Mouse (Mus musculus) kidney, postnatal 14 days (tissue): ENCODE measurements around the gene Olfml3.

Source experiments
- DNase-seq: peaks from one replicate; pipeline ENCODE4 v3.0.0; 2022; ENCODE audit warnings: mixed read lengths

Gene Olfml3

DNA sequence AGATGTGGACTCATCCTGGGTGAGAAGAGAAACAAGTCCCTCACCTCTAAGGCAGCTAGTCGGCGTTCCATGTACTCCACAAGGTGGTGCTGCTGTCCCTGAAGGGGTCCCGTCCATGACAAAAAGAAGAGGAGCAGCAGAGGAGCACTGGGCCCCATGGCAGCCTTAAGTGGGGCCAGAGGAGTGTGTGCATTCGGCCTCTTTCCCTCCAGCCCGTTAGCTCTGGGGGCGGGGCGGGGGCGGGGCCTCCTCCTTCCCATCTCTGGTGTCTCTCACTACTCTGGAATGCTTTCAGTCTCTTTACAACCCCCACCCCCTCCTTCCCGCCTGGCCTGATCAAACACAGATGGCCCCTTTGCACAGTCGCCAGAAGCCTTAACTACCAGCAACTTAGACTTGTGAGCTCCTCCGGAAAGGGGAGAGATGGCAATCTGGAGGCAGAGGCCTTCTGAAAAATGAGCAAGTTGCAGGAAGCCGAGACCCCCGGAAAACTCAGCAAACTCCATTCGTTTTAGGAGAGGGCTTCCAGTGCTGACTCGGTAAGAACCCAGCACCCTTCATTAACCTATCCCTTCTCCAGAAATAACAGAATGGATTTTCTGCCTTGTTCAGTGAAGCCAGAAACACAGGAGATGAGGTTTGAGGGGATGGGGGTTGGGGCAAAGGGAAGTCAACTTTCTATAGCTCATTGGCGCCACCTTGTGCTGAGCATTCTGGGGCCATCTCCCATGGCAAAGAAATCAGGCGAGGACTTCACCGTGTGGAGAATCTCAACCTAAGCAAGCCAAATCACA lies at the start of gene Olfml3:
Gene Olfml3 (minus strand): TSS at position 224 of the 794 bp plus-strand sequence.
- DNase-seq = peak; percentile 89

GRCm38 (mm10) chr3:103787225-103787624 lies 49.4 kb upstream of the Olfml3 start:
- no peak for DNase-seq

GRCm38 (mm10) chr3:103782844-103783609 lies 45.2 kb upstream of the Olfml3 start:
- no peak for DNase-seq

- DNase-seq = no peak
Observed at GRCm38 (mm10) chr3:103780777-103781176, 43.0 kb upstream of the Olfml3 start.

GRCm38 (mm10) chr3:103780271-103780670 lies 42.5 kb upstream of the Olfml3 start:
- no peak for DNase-seq

- no peak for DNase-seq
Observed at GRCm38 (mm10) chr3:103779183-103779582, 41.4 kb upstream of the Olfml3 start.

- DNase-seq = no peak
Observed at GRCm38 (mm10) chr3:103778660-103779059, 40.9 kb upstream of the Olfml3 start.

DNA sequence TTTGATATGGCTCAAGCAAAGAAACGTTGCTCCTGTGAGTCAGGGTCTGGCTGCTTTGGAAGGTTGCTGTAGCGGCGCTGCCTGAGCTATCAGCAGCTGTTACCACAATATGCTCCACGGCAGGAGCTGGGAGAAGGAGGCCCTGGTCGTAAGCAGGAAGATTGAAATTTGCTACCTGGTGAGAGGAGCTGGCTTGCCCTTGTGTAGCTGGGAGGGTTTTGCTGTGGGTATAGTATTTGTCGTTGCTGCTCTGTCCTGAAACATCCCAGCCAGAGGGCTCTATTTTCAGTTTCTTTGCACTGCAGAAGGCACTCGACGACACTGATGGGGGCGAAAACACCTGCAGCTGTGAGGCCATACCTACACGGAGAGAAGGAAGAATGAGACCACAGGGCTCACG lies 40.1 kb upstream of the Olfml3 start:
- no peak for DNase-seq

- DNase-seq = no peak
Observed at GRCm38 (mm10) chr3:103774009-103774408, 36.2 kb upstream of the Olfml3 start.

DNA sequence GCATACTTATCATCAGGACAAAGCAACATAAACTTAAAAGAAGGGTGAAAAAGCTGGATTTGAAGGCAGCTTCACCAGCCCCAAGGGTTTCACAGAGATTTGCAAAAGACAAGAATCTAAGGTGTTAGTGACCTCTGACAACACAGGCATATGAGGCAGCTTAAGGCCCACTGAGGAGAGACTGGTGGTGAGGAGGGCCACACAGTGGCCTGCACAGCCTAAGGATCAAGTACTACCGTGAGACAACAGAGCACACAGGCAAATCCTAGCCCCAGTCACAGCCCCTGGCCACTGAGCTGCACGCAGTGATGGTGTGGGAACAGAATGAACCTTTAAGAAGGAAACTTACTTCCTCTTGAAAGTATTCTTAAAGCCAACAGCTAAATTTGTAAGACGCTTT lies 35.7 kb upstream of the Olfml3 start:
- DNase-seq = no peak

GRCm38 (mm10) chr3:103772846-103773245 lies 35.0 kb upstream of the Olfml3 start:
- peak; percentile 58 for DNase-seq

GRCm38 (mm10) chr3:103771531-103772130 lies 33.8 kb upstream of the Olfml3 start:
- peak; percentile 90 for DNase-seq

GRCm38 (mm10) chr3:103766789-103767188 lies 29.0 kb upstream of the Olfml3 start:
- no peak for DNase-seq

DNA sequence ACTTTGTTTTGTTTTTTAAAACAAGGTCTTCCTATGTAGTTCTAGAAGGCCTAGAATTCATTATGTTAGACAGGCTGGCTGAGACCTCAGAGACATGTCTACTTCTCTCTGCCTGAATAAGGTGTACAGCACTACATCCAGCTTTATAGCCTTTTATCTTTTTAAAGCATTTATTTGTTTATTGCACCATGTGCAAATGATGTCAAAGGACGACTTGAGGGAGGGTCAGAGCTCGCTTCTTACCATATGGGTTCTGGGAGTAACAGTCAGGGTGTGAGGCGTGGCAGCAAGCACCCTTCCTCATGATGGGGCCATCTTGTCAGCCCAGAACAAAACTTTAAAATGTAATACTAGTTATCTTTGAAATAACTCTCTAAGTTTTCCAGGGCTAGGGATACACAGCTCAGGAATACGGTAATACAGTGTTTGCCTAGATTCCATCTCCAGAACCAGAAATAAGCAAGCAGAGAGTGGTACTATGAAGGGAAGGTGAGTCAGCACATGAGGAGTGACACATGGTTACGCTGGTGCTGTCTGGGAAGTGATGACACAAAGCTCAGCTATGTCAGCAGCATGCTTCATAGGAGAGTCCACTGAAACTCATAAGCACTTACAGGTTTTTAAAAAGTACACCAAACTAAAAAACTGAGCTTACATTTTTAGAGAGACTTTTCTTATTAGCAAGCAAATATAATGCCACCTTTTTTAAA lies 21.6 kb upstream of the Olfml3 start:
- DNase-seq = no peak

DNA sequence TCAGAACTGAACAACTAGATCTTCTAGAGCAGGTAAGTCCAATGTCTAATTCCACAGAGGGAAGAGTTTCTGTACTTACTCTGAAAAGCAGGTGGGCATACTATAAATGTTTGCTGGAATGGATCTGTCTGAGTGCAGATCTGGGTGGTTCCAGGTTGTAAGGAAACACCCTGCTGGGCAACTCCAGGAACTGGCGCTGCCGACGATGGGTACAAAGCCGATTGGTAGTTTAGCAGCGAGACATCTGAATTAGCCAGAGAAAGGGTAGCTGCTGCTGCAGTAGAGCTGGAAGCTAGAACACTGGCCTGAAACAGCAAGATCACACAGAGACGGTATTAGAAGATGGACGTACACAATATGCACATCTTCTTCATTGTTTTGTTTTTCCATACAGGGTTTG lies 20.7 kb upstream of the Olfml3 start:
- no peak for DNase-seq

DNA sequence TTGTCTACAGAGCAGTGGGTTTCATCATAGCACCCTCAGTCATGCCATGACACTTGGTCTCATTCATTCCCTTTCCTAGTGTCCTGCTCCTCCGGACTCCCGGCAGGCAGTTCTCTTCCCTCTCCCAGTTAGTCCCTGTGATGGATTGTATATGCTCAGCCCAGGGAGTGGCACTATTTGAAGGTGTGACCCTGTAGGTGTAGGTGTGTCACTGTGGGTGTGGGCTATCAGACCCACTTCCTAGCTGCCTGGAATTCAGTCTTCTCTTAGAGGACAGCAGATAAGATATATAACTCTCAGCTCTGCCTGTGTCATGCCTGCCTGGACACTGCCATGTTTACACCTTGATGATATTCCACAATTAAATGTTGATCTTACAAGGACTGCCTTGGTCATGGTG lies 19.1 kb upstream of the Olfml3 start:
- no peak for DNase-seq

DNA sequence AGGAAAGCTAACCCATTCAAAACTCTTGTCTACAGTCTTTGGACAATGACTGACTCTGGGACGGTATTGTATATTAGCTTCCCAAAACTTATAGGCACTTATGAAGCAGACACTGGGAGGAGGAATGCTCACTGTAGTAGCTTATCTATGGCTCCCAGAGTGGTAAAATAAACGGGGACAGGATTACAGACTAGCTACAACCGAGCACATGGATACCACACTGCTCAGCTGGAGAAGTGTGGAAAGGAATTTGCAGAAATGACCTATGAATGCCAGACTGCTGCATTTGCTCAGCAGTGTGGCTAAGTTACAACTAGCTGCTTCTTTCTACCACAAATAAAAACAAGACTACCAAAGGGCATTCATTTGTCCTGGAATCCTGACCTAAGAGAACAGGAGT lies 17.6 kb upstream of the Olfml3 start:
- no peak for DNase-seq

GRCm38 (mm10) chr3:103751558-103751957 lies 13.8 kb upstream of the Olfml3 start:
- DNase-seq = no peak

GRCm38 (mm10) chr3:103746711-103747110 lies 8.9 kb upstream of the Olfml3 start:
- DNase-seq = no peak

DNA sequence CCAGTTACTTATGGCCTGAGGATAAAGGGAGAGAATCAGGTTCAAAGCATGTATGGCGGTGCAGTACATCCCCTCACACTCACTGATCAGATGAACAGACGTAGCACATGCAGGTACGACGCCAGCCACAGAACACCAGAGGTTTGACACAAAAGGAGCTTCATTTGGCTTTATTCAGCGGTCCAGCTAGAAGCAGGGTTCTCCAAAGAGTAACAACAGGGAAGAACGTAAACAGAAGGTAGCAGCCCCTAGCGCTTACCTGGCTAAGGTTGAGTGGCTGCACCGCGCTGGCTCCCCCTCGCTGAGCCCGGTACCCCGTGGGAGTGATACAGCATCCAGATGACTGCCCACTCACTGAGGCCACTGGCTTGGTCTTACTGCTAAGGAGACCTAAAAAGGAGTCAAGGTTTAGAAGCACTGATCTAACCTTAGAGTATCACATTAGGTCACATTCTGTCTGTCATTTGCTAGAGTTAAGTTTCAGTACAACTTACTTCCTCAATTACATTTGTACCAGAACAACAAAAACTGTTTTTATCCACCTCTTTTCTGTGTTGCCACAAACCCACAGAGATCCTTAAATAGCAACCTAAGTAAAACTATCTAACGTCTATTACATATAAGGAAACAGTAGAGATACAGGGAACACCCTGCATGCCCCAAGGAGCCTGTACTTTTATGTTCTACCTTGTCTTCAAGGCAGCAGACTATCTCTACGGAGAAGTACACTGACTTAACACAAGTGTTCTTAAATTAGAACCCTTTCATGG lies 7.4 kb upstream of the Olfml3 start:
- no peak for DNase-seq

GRCm38 (mm10) chr3:103743208-103743607 lies 5.4 kb upstream of the Olfml3 start:
- no peak for DNase-seq

- DNase-seq = no peak
Observed at GRCm38 (mm10) chr3:103740342-103740741, 2.5 kb upstream of the Olfml3 start.
